Mouse (Mus musculus): Measurements from ENCODE around the gene Zp3. TPM values are rescaled to one million over a fixed set of nuclear protein-coding genes. Genes with fewer than 3 reads are reported as not detected.
A peak's percentile ranks its signal among the peaks of the same experiment; 100 is the strongest.

Zp3 gene
- 0.11 TPM in 1 of 2 replicates, not detected in the other for polyA plus RNA-seq (2015; fragmentation: Nextera tagmentation; extraction: Ambion mirVana)

GRCm38 (mm10) chr5:135979904-135980303, at the start of gene Zp3:
Gene Zp3, plus strand, starts transcription at chr5:135980099.
- no peak for ATAC-seq (ENCODE audit: extremely low read depth, insufficient number of reproducible peaks, low FRiP score, low TSS enrichment)
- 61% methylated on average over 8 of the region's 8 CpGs for WGBS
- H3K36me3 ChIP-seq: no peaks in the 10 kb centered on the region
- H3K27ac ChIP-seq (replicated peaks): no peak within 1 kb of the TSS
- no peaks in the 10 kb centered on the region for H3K4me1 ChIP-seq
- H3K9ac ChIP-seq: no peak within 1 kb of the TSS
- no peak within 1 kb of the TSS for H3K4me2 ChIP-seq
- no peak within 1 kb of the TSS for H3K4me3 ChIP-seq
- H3K9me3 ChIP-seq: no peaks in the 10 kb centered on the region
- peaks cover 8% of the 10 kb centered on the region; the same call in 1 of the 2 replicates for H3K27me3 ChIP-seq (replicated peaks)

GRCm38 (mm10) chr5:135931526-135931925, 48.4 kb upstream of the Zp3 start:
- Histone ChIP-seq H3K27me3 (replicated peaks) (no peaks in the 10 kb centered on the region), H3K4me2 (peak overlapping the region; percentile 88; the same call in 1 of the 2 replicates), H3K9ac (0 out of 2 replicates have a peak overlapping the region, but pooled peaks have one; percentile 11), H3K4me3 (no peak overlapping the region), H3K36me3 (peaks cover 59% of the 10 kb centered on the region), H3K9me3 (no peaks in the 10 kb centered on the region), H3K27ac (replicated peaks) (no peak overlapping the region), H3K4me1 (peaks cover 46% of the 10 kb centered on the region)
- ATAC-seq (ENCODE audit: extremely low read depth, insufficient number of reproducible peaks, low FRiP score, low TSS enrichment): no peak
- WGBS: 72% methylated on average over 9 of the region's 9 CpGs

- Histone ChIP-seq H3K27ac (replicated peaks) (no peak overlapping the region), H3K9me3 (no peaks in the 10 kb centered on the region), H3K4me2 (peak overlapping the region; percentile 88), H3K9ac (0 out of 2 replicates have a peak overlapping the region, but pooled peaks have one; percentile 37), H3K4me1 (peaks cover 46% of the 10 kb centered on the region), H3K27me3 (replicated peaks) (no peaks in the 10 kb centered on the region), H3K36me3 (peaks cover 51% of the 10 kb centered on the region), H3K4me3 (peak overlapping the region; percentile 90)
- WGBS: 66% methylated on average over 2 of the region's 2 CpGs
- ATAC-seq (ENCODE audit: extremely low read depth, insufficient number of reproducible peaks, low FRiP score, low TSS enrichment): no peak
Observed at GRCm38 (mm10) chr5:135932359-135932758, 47.5 kb upstream of the Zp3 start.

GRCm38 (mm10) chr5:135933222-135933899, 46.5 kb upstream of the Zp3 start:
- H3K4me3 ChIP-seq: peak overlapping the region; percentile 90
- 12% methylated on average over 12 of the region's 12 CpGs for WGBS
- H3K36me3 ChIP-seq: peaks cover 41% of the 10 kb centered on the region
- H3K27ac ChIP-seq (replicated peaks): peak overlapping the region; percentile 97
- peaks cover 41% of the 10 kb centered on the region for H3K4me1 ChIP-seq
- H3K9ac ChIP-seq: peak overlapping the region; percentile 96
- peak overlapping the region; percentile 88 for H3K4me2 ChIP-seq
- ATAC-seq (ENCODE audit: extremely low read depth, insufficient number of reproducible peaks, low FRiP score, low TSS enrichment): no peak
- no peaks in the 10 kb centered on the region for H3K9me3 ChIP-seq
- H3K27me3 ChIP-seq (replicated peaks): no peaks in the 10 kb centered on the region

GRCm38 (mm10) chr5:135933900-135934441, 45.9 kb upstream of the Zp3 start:
- H3K36me3 ChIP-seq: peaks cover 35% of the 10 kb centered on the region
- H3K27ac ChIP-seq (replicated peaks): peak overlapping the region; percentile 97
- H3K27me3 ChIP-seq (replicated peaks): no peaks in the 10 kb centered on the region
- H3K4me3 ChIP-seq: peak overlapping the region; percentile 90
- H3K4me1 ChIP-seq: peaks cover 39% of the 10 kb centered on the region
- under 1% methylated on average over 35 of the region's 35 CpGs for WGBS
- peak overlapping the region; percentile 96 for H3K9ac ChIP-seq
- ATAC-seq (ENCODE audit: extremely low read depth, insufficient number of reproducible peaks, low FRiP score, low TSS enrichment): peak; percentile 16; the same call in 1 of the 2 replicates
- H3K4me2 ChIP-seq: peak overlapping the region; percentile 88
- H3K9me3 ChIP-seq: no peaks in the 10 kb centered on the region

GRCm38 (mm10) chr5:135934481-135935175, 45.3 kb upstream of the Zp3 start, which contains the start of gene Ywhag:
Gene Ywhag, minus strand, starts transcription at chr5:135934616.
- WGBS: under 1% methylated on average over 48 of the region's 48 CpGs
- Histone ChIP-seq H3K36me3 (peaks cover 28% of the 10 kb centered on the region), H3K9ac (peak within 1 kb of the TSS; percentile 96)

GRCm38 (mm10) chr5:135935176-135935523, 44.7 kb upstream of the Zp3 start:
- peak overlapping the region; percentile 63 for H3K9ac ChIP-seq
- H3K4me1 ChIP-seq: peaks cover 36% of the 10 kb centered on the region
- H3K9me3 ChIP-seq: no peaks in the 10 kb centered on the region
- H3K4me3 ChIP-seq: peak overlapping the region; percentile 90
- no peaks in the 10 kb centered on the region for H3K27me3 ChIP-seq (replicated peaks)
- WGBS: 51% methylated on average over 7 of the region's 7 CpGs
- peaks cover 23% of the 10 kb centered on the region for H3K36me3 ChIP-seq
- peak overlapping the region; percentile 88 for H3K4me2 ChIP-seq
- ATAC-seq (ENCODE audit: extremely low read depth, insufficient number of reproducible peaks, low FRiP score, low TSS enrichment): no peak
- H3K27ac ChIP-seq (replicated peaks): peak overlapping the region; percentile 97

More at GRCm38 (mm10) chr5:135934481-135935175, 45.3 kb upstream of the Zp3 start, which contains the start of gene Ywhag:
- H3K4me3 ChIP-seq: peak within 1 kb of the TSS; percentile 90
- peak; percentile 96 for ATAC-seq (ENCODE audit: extremely low read depth, insufficient number of reproducible peaks, low FRiP score, low TSS enrichment)
- peak within 1 kb of the TSS; percentile 97 for H3K27ac ChIP-seq (replicated peaks)
- H3K4me2 ChIP-seq: peak within 1 kb of the TSS; percentile 88
- H3K4me1 ChIP-seq: peaks cover 39% of the 10 kb centered on the region
- no peaks in the 10 kb centered on the region for H3K27me3 ChIP-seq (replicated peaks)
- H3K9me3 ChIP-seq: no peaks in the 10 kb centered on the region

- WGBS: 74% methylated on average over 6 of the region's 6 CpGs
- H3K4me3 ChIP-seq: no peak overlapping the region
- H3K9ac ChIP-seq: no peak overlapping the region
- no peaks in the 10 kb centered on the region for H3K9me3 ChIP-seq
- H3K27me3 ChIP-seq (replicated peaks): no peaks in the 10 kb centered on the region
- H3K4me2 ChIP-seq: no peak overlapping the region
- H3K4me1 ChIP-seq: peaks cover 33% of the 10 kb centered on the region
- H3K36me3 ChIP-seq: peaks cover 18% of the 10 kb centered on the region
- H3K27ac ChIP-seq (replicated peaks): peak overlapping the region; percentile 97
- no peak for ATAC-seq (ENCODE audit: extremely low read depth, insufficient number of reproducible peaks, low FRiP score, low TSS enrichment)
Observed at GRCm38 (mm10) chr5:135935641-135936190, 44.2 kb upstream of the Zp3 start.

GRCm38 (mm10) chr5:135940587-135940986, 39.3 kb upstream of the Zp3 start:
- peaks cover 7% of the 10 kb centered on the region for H3K4me1 ChIP-seq
- H3K9ac ChIP-seq: no peak overlapping the region
- 35% methylated on average over 5 of the region's 5 CpGs for WGBS
- H3K36me3 ChIP-seq: no peaks in the 10 kb centered on the region
- no peak overlapping the region for H3K4me3 ChIP-seq
- H3K9me3 ChIP-seq: 0 out of 2 replicates have a peak, but pooled peaks cover 3% of the 10 kb centered on the region
- H3K4me2 ChIP-seq: no peak overlapping the region
- ATAC-seq (ENCODE audit: extremely low read depth, insufficient number of reproducible peaks, low FRiP score, low TSS enrichment): no peak
- H3K27ac ChIP-seq (replicated peaks): no peak overlapping the region
- H3K27me3 ChIP-seq (replicated peaks): no peaks in the 10 kb centered on the region

- no peak for ATAC-seq (ENCODE audit: extremely low read depth, insufficient number of reproducible peaks, low FRiP score, low TSS enrichment)
- 71% methylated on average over 6 of the region's 6 CpGs for WGBS
Observed at GRCm38 (mm10) chr5:135942710-135943109, 37.2 kb upstream of the Zp3 start.

GRCm38 (mm10) chr5:135945916-135946408, 33.9 kb upstream of the Zp3 start:
- WGBS: 32% methylated on average over 10 of the region's 10 CpGs
- H3K27me3 ChIP-seq (replicated peaks): no peaks in the 10 kb centered on the region
- H3K4me1 ChIP-seq: peaks cover 13% of the 10 kb centered on the region
- peak overlapping the region; percentile 59 for H3K9ac ChIP-seq
- H3K36me3 ChIP-seq: no peaks in the 10 kb centered on the region
- H3K4me2 ChIP-seq: peak overlapping the region; percentile 54
- ATAC-seq (ENCODE audit: extremely low read depth, insufficient number of reproducible peaks, low FRiP score, low TSS enrichment): no peak; the same call in 1 of the 2 replicates
- H3K27ac ChIP-seq (replicated peaks): peak overlapping the region; percentile 56
- 0 out of 2 replicates have a peak, but pooled peaks cover 3% of the 10 kb centered on the region for H3K9me3 ChIP-seq
- H3K4me3 ChIP-seq: peak overlapping the region; percentile 11; the same call in 1 of the 2 replicates

More at GRCm38 (mm10) chr5:135942710-135943109, 37.2 kb upstream of the Zp3 start:
- peaks cover 18% of the 10 kb centered on the region for H3K4me1 ChIP-seq
- H3K9ac ChIP-seq: no peak overlapping the region
- H3K9me3 ChIP-seq: 0 out of 2 replicates have a peak, but pooled peaks cover 3% of the 10 kb centered on the region
- H3K27ac ChIP-seq (replicated peaks): no peak overlapping the region
- H3K27me3 ChIP-seq (replicated peaks): no peaks in the 10 kb centered on the region
- H3K4me3 ChIP-seq: no peak overlapping the region
- H3K36me3 ChIP-seq: no peaks in the 10 kb centered on the region
- no peak overlapping the region for H3K4me2 ChIP-seq

Measured in heart, embryonic 13.5 days (tissue).